Mouse (Mus musculus): Measurements from ENCODE around the gene Mxd4.

DNA sequence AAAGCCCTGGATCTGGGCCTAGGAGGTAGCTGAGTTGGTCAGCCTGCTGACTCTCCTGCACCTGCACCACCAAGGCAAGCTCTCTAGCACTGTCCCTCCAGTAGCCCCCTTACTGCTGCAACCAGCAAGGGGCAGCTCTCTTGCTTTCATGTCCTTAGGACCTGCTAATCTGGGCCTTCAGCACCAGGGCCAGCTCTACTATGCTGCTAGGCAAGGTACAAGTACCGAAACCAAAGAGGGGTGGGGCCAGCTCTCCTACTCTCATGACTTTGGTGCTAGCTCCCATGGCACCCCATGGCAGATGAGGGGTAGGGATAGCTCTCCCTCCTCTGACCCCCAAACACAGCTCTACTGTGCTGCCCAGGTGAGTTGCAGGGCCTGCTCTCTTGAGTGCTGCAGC, 63.4 kb downstream of the Mxd4 start:
- TF ChIP-seq GATA1 (IDR thresholded peaks at IDR 0.05; ENCODE audit: borderline replicate concordance, low read length) (no peak), FLI1 (IDR thresholded peaks at IDR 0.05; ENCODE audit: low read length) (no peak)
